Mouse (Mus musculus): ENCODE results near the gene Zfp988. TPM values are rescaled to one million over a fixed set of nuclear protein-coding genes. Genes with fewer than 3 reads are reported as not detected.
"Not testable (repeated sequence)": the region's sequence is repeated elsewhere in the genome, so short reads cannot be mapped to it uniquely, and the experiment has no call there.

Gene Zfp988
- polyA plus RNA-seq, 1 experiment from 2014 or later, result 0.25 TPM

DNA sequence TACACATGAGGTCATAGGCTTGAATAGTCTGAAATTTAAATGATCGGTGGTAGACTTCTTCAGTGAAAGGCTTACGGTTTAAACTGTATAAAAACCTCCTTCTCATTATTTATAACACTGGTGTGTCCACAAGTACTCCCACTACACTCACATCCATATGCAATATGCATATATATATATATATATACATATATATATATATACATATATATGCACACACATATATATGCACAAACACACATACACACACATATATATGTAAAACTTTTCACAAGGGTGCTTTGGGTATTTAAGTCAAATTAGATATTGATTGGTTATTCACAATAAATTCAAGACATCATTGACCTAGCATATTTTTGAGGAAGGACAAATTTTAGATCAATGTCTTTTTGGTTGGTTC, 51.7 kb downstream of the Zfp988 start:
- ATAC-seq (replicated peaks; ENCODE audit: low FRiP score, low read depth); DNase-seq (ENCODE audit: low spot score): not testable (repeated sequence)
- no CpG with 5 or more reads among the region's 2 CpGs for WGBS

DNA sequence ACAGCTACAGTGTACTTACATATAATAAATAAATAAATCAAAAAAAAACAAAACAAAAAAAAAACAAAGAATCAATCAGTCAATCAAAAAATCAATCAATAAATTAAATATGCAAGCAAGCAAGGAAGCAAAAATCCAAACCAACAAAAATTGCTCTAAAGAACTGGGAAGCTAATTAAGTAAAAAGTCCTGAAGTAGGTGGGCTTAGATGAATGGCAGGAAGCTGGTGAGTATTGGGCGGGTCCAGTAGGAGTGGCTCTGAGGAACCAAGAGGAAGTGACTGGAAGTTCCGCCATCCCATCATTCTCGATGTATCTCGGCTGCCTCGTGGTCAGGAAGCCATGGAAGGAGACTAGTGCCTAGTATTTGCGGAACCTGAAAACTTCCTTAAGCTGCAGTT, 55.5 kb downstream of the Zfp988 start, which contains the start of gene Zfp978:
Gene Zfp978, plus strand, starts transcription at position 301 of the 400 bp plus-strand sequence.
- not testable (repeated sequence) for DNase-seq (ENCODE audit: low spot score); H3K9ac ChIP-seq (ENCODE audit: low read depth, low read length)
- WGBS, result no CpG with 5 or more reads among the region's 6 CpGs

More for the DNA sequence above, 51.7 kb downstream of the Zfp988 start:
- not testable (repeated sequence) for H3K4me1 ChIP-seq (replicated peaks; ENCODE audit: insufficient read depth, low read length); H3K4me2 ChIP-seq (ENCODE audit: low read length); H3K9ac ChIP-seq (ENCODE audit: low read depth, low read length); H3K27ac ChIP-seq; H3K4me3 ChIP-seq (replicated peaks; ENCODE audit: low read depth, low read length); H3K9me3 ChIP-seq (replicated peaks; ENCODE audit: low read length); H3K27me3 ChIP-seq (ENCODE audit: insufficient read depth, low read length); H3K36me3 ChIP-seq (ENCODE audit: insufficient read depth, low read length)

DNA sequence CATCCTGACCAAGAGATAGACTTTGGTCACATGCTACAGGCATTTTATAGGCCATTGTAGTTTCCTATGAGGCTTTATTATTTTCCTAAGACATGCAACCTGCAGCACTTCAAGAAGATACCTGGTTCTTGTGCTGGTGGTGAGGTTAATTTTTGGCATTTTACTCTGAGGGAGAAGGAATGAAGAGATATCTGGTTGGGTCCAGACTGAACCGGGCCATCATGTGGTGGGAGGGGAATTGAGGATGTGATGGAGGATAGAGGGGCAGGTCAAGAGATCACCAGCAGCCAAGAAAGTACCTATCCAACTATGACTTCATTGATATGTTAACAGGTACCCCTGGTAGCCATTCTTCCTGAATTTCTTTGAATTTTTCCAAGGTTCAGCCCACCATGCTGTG, 56.4 kb downstream of the Zfp988 start:
- no CpG with 5 or more reads among the region's 1 CpGs for WGBS

More for the DNA sequence above, 55.5 kb downstream of the Zfp988 start, which contains the start of gene Zfp978:
- H3K9me3 ChIP-seq (replicated peaks; ENCODE audit: low read length); H3K4me2 ChIP-seq (ENCODE audit: low read length); H3K4me1 ChIP-seq (replicated peaks; ENCODE audit: insufficient read depth, low read length); H3K36me3 ChIP-seq (ENCODE audit: insufficient read depth, low read length); H3K27me3 ChIP-seq (ENCODE audit: insufficient read depth, low read length); ATAC-seq (replicated peaks; ENCODE audit: low FRiP score, low read depth); H3K27ac ChIP-seq; H3K4me3 ChIP-seq (replicated peaks; ENCODE audit: low read depth, low read length): not testable (repeated sequence)

DNA sequence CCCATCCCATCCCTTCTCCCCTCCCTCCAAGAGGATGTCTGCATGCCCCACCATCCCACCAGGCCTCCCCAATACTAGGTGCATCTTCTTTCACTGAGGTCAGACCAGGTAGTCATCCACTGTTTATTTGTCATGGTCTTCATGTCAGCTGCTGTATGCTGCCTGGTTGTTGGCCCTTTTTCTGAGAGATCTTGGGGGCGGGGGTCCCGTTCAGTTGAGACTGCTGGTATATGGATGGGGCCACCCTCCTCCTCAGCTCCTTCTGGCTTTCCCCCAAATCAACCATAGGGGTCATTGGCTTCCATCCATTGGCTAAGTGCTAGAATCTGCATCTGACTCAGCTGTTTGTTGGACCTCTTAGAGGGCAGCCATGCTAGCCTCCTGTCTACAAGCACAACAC, 64.1 kb downstream of the Zfp988 start:
- H3K9ac ChIP-seq (ENCODE audit: low read depth, low read length); DNase-seq (ENCODE audit: low spot score); H3K4me1 ChIP-seq (replicated peaks; ENCODE audit: insufficient read depth, low read length); H3K27me3 ChIP-seq (ENCODE audit: insufficient read depth, low read length); H3K4me2 ChIP-seq (ENCODE audit: low read length); H3K4me3 ChIP-seq (replicated peaks; ENCODE audit: low read depth, low read length); H3K9me3 ChIP-seq (replicated peaks; ENCODE audit: low read length); H3K36me3 ChIP-seq (ENCODE audit: insufficient read depth, low read length); H3K27ac ChIP-seq: not testable (repeated sequence)
- ATAC-seq (replicated peaks; ENCODE audit: low FRiP score, low read depth), result peak; percentile 81
- WGBS, result no CpG with 5 or more reads among the region's 2 CpGs

More for the DNA sequence above, 56.4 kb downstream of the Zfp988 start:
- H3K4me2 ChIP-seq (ENCODE audit: low read length); H3K4me3 ChIP-seq (replicated peaks; ENCODE audit: low read depth, low read length); DNase-seq (ENCODE audit: low spot score); H3K36me3 ChIP-seq (ENCODE audit: insufficient read depth, low read length); H3K27me3 ChIP-seq (ENCODE audit: insufficient read depth, low read length); H3K9me3 ChIP-seq (replicated peaks; ENCODE audit: low read length); H3K27ac ChIP-seq; H3K4me1 ChIP-seq (replicated peaks; ENCODE audit: insufficient read depth, low read length); ATAC-seq (replicated peaks; ENCODE audit: low FRiP score, low read depth); H3K9ac ChIP-seq (ENCODE audit: low read depth, low read length): not testable (repeated sequence)

DNA sequence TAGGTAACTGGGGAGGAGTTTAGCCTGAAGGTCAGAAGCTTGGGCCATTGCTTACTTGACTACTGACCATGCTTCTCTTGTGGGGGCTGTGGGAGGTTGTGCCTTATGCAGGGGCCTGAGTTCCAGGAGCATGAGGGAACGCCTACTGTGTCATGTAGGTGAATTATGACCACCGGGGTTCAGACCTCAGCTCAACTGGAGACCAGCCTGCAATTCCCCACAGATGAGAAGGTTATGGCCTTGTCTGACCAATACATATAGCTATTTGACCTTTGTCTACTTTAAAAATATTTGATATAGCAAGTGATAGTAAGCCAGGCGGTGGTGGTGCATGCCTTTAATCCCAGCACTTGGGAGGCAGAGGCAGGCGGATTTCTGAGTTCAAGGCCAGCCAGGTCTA, 77.7 kb downstream of the Zfp988 start:
- H3K4me1 ChIP-seq (replicated peaks; ENCODE audit: insufficient read depth, low read length); H3K9me3 ChIP-seq (replicated peaks; ENCODE audit: low read length); ATAC-seq (replicated peaks; ENCODE audit: low FRiP score, low read depth); H3K4me2 ChIP-seq (ENCODE audit: low read length); DNase-seq (ENCODE audit: low spot score); H3K4me3 ChIP-seq (replicated peaks; ENCODE audit: low read depth, low read length); H3K27me3 ChIP-seq (ENCODE audit: insufficient read depth, low read length); H3K36me3 ChIP-seq (ENCODE audit: insufficient read depth, low read length); H3K27ac ChIP-seq; H3K9ac ChIP-seq (ENCODE audit: low read depth, low read length): not testable (repeated sequence)
- 83% methylated on average over 2 of the region's 4 CpGs for WGBS

Other genes starting within 250 kb of the Zfp988 start
- 8.4 and 9.5 TPM in 2 replicates for gene Zfp991, start 173.6 kb upstream of the Zfp988 start, polyA plus RNA-seq (2015; fragmentation: Nextera tagmentation; extraction: Ambion mirVana)
- 0.14 and 0.17 TPM in 2 replicates for gene Zfp978, start 55.6 kb downstream of the Zfp988 start, polyA plus RNA-seq (2015; fragmentation: Nextera tagmentation; extraction: Ambion mirVana)
- 4.9 and 5.1 TPM in 2 replicates for gene Zfp982, start 186.7 kb downstream of the Zfp988 start, polyA plus RNA-seq (2015; fragmentation: Nextera tagmentation; extraction: Ambion mirVana)
- gene Gm16503, start 234.5 kb downstream of the Zfp988 start, polyA plus RNA-seq (2015; fragmentation: Nextera tagmentation; extraction: Ambion mirVana), result 0.14 and 0.19 TPM in 2 replicates
- gene Zfp985, start 247.6 kb downstream of the Zfp988 start, polyA plus RNA-seq (2015; fragmentation: Nextera tagmentation; extraction: Ambion mirVana), result 0.34 and 0.48 TPM in 2 replicates

All from kidney, postnatal 0 days (tissue).